Mouse (Mus musculus) liver, embryonic 12.5 days (tissue): Measurements from ENCODE around the gene Arid3a. TPM values are rescaled to one million over a fixed set of nuclear protein-coding genes. Genes with fewer than 3 reads are reported as not detected.

Experiments used
- ATAC-seq: fragments of 200-750 bp; cut with Nextera tagmentation; 2 replicates; pipeline ENCODE4 v1.8.0; 2017; ENCODE audit warnings: moderate number of reproducible peaks, mild to moderate bottlenecking, moderate library complexity
- H3K27ac ChIP-seq: fragments of 300-500 bp; sonication (generic); 2 replicates; pipeline ENCODE4 v1.5.1; 2016; ENCODE audit warnings: mild to moderate bottlenecking
- H3K27me3 ChIP-seq: fragments of 300-500 bp; sonication (generic); replicated peaks from 2 replicates; pipeline ENCODE4 v1.6.1; 2016; ENCODE audit warnings: mild to moderate bottlenecking, moderate library complexity
- H3K36me3 ChIP-seq: fragments of 300-500 bp; sonication (generic); 2 replicates; pipeline ENCODE4 v1.6.1; 2016; ENCODE audit warnings: mild to moderate bottlenecking, moderate library complexity
- H3K4me1 ChIP-seq: fragments of 300-500 bp; sonication (generic); 2 replicates; pipeline ENCODE4 v1.6.1; 2016
- H3K4me2 ChIP-seq: fragments of 300-500 bp; sonication (generic); 2 replicates; pipeline ENCODE4 v1.6.1; 2016; ENCODE audit warnings: mild to moderate bottlenecking, moderate library complexity
- H3K4me3 ChIP-seq: fragments of 300-500 bp; sonication (generic); 2 replicates; pipeline ENCODE4 v1.5.1; 2016; ENCODE audit warnings: mild to moderate bottlenecking, moderate library complexity
- H3K9ac ChIP-seq: fragments of 300-500 bp; sonication (generic); 2 replicates; pipeline ENCODE4 v1.6.1; 2016; ENCODE audit warnings: mild to moderate bottlenecking, moderate library complexity
- H3K9me3 ChIP-seq: fragments of 300-500 bp; sonication (generic); replicated peaks from 2 replicates; pipeline ENCODE4 v1.6.1; 2016; ENCODE audit warnings: mild to moderate bottlenecking, moderate library complexity
- WGBS: fragments of 180-500 bp; shearing (Covaris S2); methylation state at CpG from one replicate; pipeline ENCODE4 v1.1.7; 2016; ENCODE audit not compliant: insufficient replicate concordance; 5-methylcytosine and 5-hydroxymethylcytosine counted together
- polyA plus RNA-seq: library from polyadenylated mRNA; unstranded; fragments of >200 nt; fragmentation: Nextera tagmentation; extraction: Ambion mirVana; gene quantifications from 2 replicates; pipeline ENCODE4 v1.2.1, GENCODE M21; 2016

The Arid3a gene
- polyA plus RNA-seq, 1 experiment from 2014 or later = 6.4 TPM

DNA sequence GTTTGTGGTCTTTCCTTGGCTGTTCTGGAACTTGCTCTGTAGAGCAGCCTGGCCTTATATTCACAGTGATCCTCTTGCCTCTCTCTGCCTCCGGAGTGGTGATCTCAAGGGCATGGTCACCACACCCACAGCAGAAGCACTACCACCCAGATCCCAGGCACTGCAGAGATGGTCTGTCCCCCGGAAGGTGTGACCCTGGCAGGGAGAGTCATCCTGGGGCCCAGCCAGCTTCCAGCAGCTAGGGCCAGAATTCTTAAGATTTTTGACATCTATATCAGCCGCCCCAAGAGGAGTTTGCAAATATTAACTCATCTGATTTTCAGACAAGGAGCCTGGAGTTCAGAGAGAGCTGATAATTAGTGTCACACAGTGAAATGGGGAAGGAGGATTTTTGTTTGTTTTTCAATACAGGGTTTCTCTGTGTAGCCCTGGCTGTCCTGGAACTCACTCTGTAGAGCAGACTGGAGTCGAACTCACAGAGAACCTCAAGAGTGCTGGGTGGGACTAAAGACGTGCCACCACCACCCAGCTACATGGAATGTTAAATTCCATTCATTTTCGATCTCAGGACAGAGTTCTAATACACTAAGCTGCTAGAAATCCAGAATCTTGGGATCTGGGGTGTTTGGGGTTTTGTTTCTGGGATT is 59.5 kb downstream of the Arid3a start:
- peak; percentile 55 for ATAC-seq
- Histone ChIP-seq H3K27ac (peak overlapping the region; percentile 99), H3K9ac (peak overlapping the region; percentile 76), H3K27me3 (peaks cover 35% of the 10 kb centered on the region), H3K4me1 (peaks cover 73% of the 10 kb centered on the region), H3K36me3 (peaks cover 19% of the 10 kb centered on the region), H3K4me2 (peak overlapping the region; percentile 87), H3K4me3 (peak overlapping the region; percentile 78), H3K9me3 (no peaks in the 10 kb centered on the region)
- WGBS = 21% methylated on average over 6 of the region's 6 CpGs

DNA sequence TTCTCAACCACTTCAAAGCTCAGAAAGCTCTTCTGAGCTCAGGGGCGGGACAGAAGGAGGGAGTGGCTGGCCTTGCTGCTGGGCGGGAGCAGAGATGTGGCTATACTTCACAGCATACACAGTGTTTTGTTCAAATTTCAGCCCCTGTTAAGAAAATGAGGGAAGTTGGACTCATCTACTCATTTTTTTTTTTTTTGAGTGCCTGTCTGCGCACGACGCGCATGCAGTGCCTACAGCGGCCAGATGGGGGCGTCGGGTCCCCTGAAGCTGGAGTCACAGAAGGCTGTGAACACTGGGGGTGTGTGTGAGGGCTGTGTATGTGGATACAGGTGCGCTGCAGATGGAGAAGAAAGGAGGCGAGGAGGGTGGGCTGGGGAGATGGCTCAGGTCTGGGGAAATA is 60.1 kb downstream of the Arid3a start:
- H3K4me2 ChIP-seq = peak overlapping the region; percentile 87
- H3K36me3 ChIP-seq = peaks cover 19% of the 10 kb centered on the region
- ATAC-seq = no peak
- H3K27ac ChIP-seq = peak overlapping the region; percentile 99
- peaks cover 3% of the 10 kb centered on the region for H3K9me3 ChIP-seq
- H3K4me1 ChIP-seq = peaks cover 67% of the 10 kb centered on the region
- peak overlapping the region; percentile 76 for H3K9ac ChIP-seq
- 0 out of 2 replicates have a peak overlapping the region, but pooled peaks have one; percentile 78 for H3K4me3 ChIP-seq
- under 1% methylated on average over 11 of the region's 11 CpGs for WGBS
- H3K27me3 ChIP-seq = peaks cover 35% of the 10 kb centered on the region

DNA sequence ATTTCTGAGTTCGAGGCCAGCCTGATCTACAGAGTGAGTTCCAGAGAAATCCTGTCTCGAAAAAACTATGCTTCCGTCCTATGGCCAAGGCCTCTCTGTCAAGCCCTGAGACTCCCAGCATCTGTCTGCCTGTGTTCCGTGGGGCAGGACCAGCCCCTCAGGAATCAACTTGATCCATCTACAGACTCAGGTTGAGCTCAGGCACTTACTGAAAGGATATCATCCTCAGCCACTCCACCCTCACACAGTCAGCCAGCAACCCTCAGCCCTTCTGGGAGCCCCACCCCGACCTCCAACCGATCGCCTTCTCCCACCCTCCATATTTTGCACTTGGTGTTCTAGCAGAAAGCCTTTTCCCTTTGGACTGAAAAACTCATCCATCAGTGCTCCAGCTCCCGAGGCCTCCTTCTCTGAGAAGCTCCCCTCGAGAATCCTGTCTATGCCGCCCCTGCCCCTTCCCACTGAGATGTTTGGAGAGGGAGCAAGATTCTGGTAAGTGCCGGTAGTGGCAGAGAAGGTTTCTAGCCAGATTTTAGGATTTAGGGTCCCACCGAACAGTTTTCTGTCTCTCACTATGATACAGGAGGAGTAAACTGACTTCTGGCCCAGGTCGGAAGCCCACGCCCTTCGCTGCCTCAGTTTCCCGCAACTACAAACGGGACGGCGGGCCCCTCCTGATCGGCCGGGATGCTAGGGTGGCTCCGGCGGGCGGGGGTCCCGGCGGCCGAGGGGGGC is 61.1 kb downstream of the Arid3a start:
- H3K36me3 ChIP-seq = peaks cover 23% of the 10 kb centered on the region
- peak overlapping the region; percentile 99 for H3K27ac ChIP-seq
- peaks cover 58% of the 10 kb centered on the region for H3K4me1 ChIP-seq
- H3K9ac ChIP-seq = peak overlapping the region; percentile 71
- peaks cover 3% of the 10 kb centered on the region for H3K9me3 ChIP-seq
- H3K27me3 ChIP-seq = peaks cover 35% of the 10 kb centered on the region
- 16% methylated on average over 27 of the region's 27 CpGs for WGBS
- H3K4me3 ChIP-seq = peak overlapping the region; percentile 64
- ATAC-seq = no peak
- H3K4me2 ChIP-seq = peak overlapping the region; percentile 87

DNA sequence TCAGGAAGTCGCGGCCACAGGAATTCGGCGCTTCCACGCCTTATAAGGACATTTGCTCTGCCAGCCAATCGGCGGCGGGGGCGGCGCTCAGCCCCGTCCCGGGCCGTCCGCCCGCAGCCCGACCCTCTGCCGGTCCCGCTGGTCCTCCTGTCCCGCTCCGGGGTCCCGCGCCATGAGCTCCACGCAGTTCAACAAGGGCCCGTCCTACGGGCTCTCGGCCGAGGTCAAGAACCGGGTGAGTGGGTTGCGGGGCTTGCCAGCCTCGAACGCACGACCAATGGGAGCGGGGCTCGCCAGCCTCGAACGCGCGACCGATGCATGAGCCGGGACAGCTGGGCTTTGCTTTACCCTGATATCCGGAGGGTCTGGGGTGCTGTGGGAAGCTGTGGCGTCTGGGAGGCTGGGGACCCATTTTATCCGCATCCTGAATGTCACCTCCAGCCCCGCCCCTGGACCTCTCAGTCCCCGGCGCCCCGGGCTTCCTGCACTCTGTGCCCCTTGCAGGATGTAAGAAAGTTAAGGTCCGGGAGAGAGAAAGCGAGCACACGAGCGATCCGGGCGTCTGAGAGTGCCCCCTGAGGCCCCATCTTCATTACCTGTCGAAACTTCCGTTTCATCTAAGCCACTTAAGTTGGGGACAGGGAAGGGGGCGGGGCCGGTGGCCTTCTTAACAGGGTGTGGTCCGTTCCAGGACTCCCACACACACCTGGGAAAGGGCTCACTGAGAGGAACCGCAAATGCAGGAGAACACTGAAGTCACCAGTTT is 61.8 kb downstream of the Arid3a start, which contains the start of gene Cnn2:
TSS of gene Cnn2 (plus strand) at position 79 of the 766 bp plus-strand sequence.
- H3K4me1 ChIP-seq = peaks cover 56% of the 10 kb centered on the region
- H3K4me3 ChIP-seq = peak within 1 kb of the TSS; percentile 64
- H3K9me3 ChIP-seq = peaks cover 3% of the 10 kb centered on the region
- peak within 1 kb of the TSS; percentile 99 for H3K27ac ChIP-seq
- peak within 1 kb of the TSS; percentile 71 for H3K9ac ChIP-seq
- no peak for ATAC-seq
- H3K4me2 ChIP-seq = peak within 1 kb of the TSS; percentile 87
- WGBS = under 1% methylated on average over 57 of the region's 59 CpGs
- peaks cover 31% of the 10 kb centered on the region for H3K36me3 ChIP-seq
- peaks cover 35% of the 10 kb centered on the region for H3K27me3 ChIP-seq

DNA sequence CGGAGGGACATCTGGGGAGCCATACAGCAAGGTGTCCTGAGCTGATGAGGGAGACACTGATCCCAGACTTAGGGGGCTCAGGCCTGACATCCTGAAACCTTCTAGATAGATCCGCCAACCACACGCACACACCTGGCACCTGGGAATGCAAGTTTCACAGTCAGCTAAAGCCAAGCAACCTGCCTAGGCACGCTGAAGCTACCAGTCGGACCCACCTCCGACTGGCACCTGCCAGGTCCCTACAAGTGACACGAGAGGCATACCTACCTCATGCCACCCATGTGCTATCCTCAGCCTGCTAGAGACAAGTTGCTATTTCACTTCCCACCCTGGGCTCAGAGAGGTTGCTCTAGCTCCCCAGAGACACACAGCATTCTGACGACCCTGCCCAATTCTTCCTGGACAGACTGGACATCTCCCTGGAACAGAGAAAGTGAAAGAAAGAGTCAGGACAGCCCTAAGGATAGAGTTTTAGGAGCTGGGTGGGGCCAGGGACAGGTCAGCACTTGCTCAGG is 62.5 kb downstream of the Arid3a start:
- WGBS = 41% methylated on average over 8 of the region's 8 CpGs
- H3K27ac ChIP-seq = no peak overlapping the region

DNA sequence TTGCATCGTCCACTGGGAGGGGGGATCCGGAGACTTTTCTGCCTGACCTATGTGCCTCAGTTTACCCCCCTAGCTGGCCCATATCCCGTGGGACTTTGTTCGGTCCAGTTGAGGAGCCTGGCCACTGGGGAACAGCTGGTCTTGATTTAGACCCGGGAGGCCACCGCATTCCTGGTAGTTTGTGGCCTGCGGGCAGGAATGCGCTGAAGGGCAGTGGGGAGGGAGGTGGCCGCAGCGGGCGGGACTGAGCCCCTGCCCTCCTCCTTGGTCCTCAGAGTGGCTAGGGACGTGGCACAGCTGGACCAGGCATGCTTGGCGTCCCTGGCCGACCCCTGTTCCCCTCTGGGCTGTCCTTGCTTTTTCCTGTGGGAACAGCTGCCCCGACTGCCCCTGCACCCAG is 63.0 kb downstream of the Arid3a start:
- Histone ChIP-seq H3K27ac (no peak overlapping the region), H3K27me3 (peaks cover 35% of the 10 kb centered on the region), H3K9ac (peak overlapping the region; percentile 71; the same call in 1 of the 2 replicates), H3K9me3 (peaks cover 3% of the 10 kb centered on the region), H3K4me2 (peak overlapping the region; percentile 87), H3K36me3 (peaks cover 41% of the 10 kb centered on the region), H3K4me3 (peak overlapping the region; percentile 64), H3K4me1 (peaks cover 64% of the 10 kb centered on the region)
- WGBS = 47% methylated on average over 15 of the region's 15 CpGs
- no peak for ATAC-seq

More for the DNA sequence above, 62.5 kb downstream of the Arid3a start:
- no peak for ATAC-seq
- Histone ChIP-seq H3K4me2 (peak overlapping the region; percentile 87), H3K4me1 (peaks cover 59% of the 10 kb centered on the region), H3K9ac (peak overlapping the region; percentile 71; the same call in 1 of the 2 replicates), H3K4me3 (peak overlapping the region; percentile 64), H3K9me3 (peaks cover 3% of the 10 kb centered on the region), H3K27me3 (peaks cover 35% of the 10 kb centered on the region), H3K36me3 (peaks cover 37% of the 10 kb centered on the region)

DNA sequence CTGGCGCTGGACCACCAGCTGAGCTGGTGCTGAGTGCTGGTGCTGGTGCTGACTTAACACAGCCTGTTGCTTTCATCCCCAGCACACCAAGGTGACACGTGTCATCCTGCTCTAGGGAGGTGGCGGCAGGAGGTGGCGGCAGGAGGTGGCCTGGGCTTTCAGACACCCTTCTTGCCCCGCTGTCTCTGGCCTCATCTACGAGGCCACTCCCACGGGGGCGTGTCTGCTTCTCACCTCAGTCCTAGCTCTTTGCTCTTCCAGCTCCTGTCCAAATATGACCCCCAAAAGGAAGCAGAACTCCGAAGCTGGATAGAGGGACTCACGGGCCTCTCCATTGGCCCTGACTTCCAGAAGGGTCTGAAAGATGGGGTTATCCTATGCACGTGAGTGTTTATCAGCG is 64.3 kb downstream of the Arid3a start:
- no peak overlapping the region for H3K4me3 ChIP-seq
- no peak overlapping the region for H3K9ac ChIP-seq
- 68% methylated on average over 12 of the region's 12 CpGs for WGBS
- peaks cover 35% of the 10 kb centered on the region for H3K27me3 ChIP-seq
- H3K27ac ChIP-seq = no peak overlapping the region
- H3K9me3 ChIP-seq = peaks cover 3% of the 10 kb centered on the region
- no peak overlapping the region for H3K4me2 ChIP-seq
- H3K36me3 ChIP-seq = peaks cover 43% of the 10 kb centered on the region
- no peak for ATAC-seq
- H3K4me1 ChIP-seq = peaks cover 69% of the 10 kb centered on the region

DNA sequence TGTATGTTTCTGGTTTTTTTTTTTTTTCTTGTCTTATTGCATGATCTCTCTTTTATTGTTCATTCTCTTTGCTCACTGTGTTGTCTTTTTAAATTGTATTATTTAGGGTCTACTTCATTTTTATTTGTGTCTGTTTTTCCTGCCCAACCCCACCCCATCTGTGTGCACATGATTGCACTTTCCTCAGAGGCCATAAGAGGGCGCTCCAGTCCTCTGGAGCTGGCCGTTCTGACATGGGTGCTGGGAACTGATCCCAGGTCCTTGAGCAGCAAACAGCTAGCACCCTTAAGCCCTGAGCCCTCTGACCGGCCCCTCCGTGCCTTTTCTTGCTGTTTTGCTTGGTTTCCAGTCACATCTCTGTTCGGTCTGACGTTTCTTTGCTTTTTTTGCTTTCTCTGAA is 64.7 kb downstream of the Arid3a start:
- Histone ChIP-seq H3K4me1 (peaks cover 65% of the 10 kb centered on the region), H3K4me3 (no peak overlapping the region), H3K9me3 (peaks cover 3% of the 10 kb centered on the region), H3K4me2 (no peak overlapping the region), H3K9ac (no peak overlapping the region), H3K27me3 (peaks cover 35% of the 10 kb centered on the region), H3K36me3 (peaks cover 43% of the 10 kb centered on the region), H3K27ac (no peak overlapping the region)
- ATAC-seq = no peak
- WGBS = 84% methylated on average over 6 of the region's 6 CpGs

DNA sequence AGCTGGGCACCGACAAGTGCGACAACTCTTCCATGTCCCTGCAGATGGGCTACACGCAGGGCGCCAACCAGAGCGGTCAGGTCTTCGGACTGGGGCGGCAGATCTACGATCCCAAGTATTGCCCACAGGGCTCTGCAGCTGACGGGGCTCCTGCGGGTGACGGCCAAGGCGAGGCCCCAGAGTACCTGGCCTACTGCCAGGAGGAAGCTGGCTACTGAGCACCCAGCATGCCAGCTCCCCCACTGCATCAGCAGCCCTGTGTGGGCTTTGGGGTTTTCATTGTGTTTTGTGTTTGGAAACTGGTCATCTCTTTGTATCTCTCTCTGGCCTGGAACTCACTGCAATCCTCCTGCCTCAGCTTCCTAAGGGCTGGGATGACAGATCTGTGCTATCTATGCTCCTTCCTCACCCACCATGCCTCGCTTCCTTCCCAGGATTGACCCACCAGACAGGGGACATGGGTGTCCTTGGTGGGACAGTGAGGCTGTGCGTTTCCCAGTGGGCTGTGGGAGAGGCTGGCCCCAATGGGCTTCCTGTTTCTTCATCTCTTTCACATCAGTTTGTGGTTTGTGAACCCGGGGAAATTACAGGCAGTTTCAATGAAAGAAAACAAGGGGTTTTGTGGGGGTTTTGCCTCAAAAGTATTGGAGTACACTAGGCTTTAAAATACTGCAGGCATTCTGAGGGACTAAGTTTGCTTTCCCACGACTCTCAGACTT is 67.7 kb downstream of the Arid3a start:
- WGBS = 76% methylated on average over 16 of the region's 16 CpGs
- peaks cover 60% of the 10 kb centered on the region for H3K36me3 ChIP-seq
- H3K27ac ChIP-seq = peak overlapping the region; percentile 57

DNA sequence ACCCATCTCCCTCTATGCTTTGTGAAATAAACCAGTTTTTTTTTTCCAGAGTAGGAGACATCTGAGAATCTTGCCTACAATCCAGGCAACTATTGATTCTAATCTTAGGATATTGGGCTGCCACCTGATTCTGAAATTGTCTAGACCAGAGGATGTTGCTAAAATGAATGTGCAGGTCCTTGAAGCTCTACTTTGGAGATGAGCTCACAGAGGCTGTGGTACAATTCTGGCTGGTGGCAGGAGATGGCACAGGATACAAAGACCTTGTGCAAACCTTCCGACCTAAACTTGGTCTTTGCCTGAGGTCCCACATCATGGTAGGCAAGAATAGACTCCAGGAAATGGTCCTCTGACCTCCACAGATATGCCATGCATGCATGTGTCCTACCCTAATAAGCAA is 68.8 kb downstream of the Arid3a start:
- Histone ChIP-seq H3K4me3 (no peak overlapping the region), H3K27me3 (peaks cover 6% of the 10 kb centered on the region; the same call in 1 of the 2 replicates), H3K4me1 (peaks cover 64% of the 10 kb centered on the region), H3K36me3 (peaks cover 70% of the 10 kb centered on the region), H3K4me2 (peak overlapping the region; percentile 92), H3K9ac (peak overlapping the region; percentile 87; the same call in 1 of the 2 replicates), H3K9me3 (peaks cover 3% of the 10 kb centered on the region), H3K27ac (peak overlapping the region; percentile 57; the same call in 1 of the 2 replicates)
- 44% methylated on average over 1 of the region's 1 CpGs for WGBS
- ATAC-seq = no peak

More for the DNA sequence above, 67.7 kb downstream of the Arid3a start:
- H3K4me2 ChIP-seq = no peak overlapping the region
- peaks cover 59% of the 10 kb centered on the region for H3K4me1 ChIP-seq
- no peak overlapping the region for H3K4me3 ChIP-seq
- peaks cover 3% of the 10 kb centered on the region for H3K9me3 ChIP-seq
- no peak for ATAC-seq
- H3K27me3 ChIP-seq = peaks cover 15% of the 10 kb centered on the region
- H3K9ac ChIP-seq = no peak overlapping the region
